Mouse (Mus musculus) embryo, embryonic 11 days (tissue): Measurements from ENCODE around the gene Cfap54.

ENCODE experiments used
- DNase-seq: peaks from one replicate; pipeline ENCODE4 v3.0.0-alpha.2; 2015

The Cfap54 gene

GRCm38 (mm10) chr10:92728723-92729122 is 352.7 kb downstream of the Cfap54 start:
- no peak for DNase-seq
